Mouse (Mus musculus) midbrain, postnatal 0 days (tissue): ENCODE data around the gene Clec16a. TPM values are rescaled to one million over a fixed set of nuclear protein-coding genes. Genes with fewer than 3 reads are reported as not detected.

Source experiments
- ATAC-seq: fragments of 200-750 bp; cut with Nextera tagmentation; 2 replicates; pipeline ENCODE4 v1.8.0; 2017; ENCODE audit warnings: moderate number of reproducible peaks, mild to moderate bottlenecking, moderate TSS enrichment, moderate library complexity; ENCODE audit not compliant: low FRiP score
- DNase-seq: peaks from one replicate; pipeline ENCODE4 v3.0.0-alpha.2; 2015; ENCODE audit warnings: low spot score
- H3K27ac ChIP-seq: fragments of 300-500 bp; sonication (generic); 2 replicates; pipeline ENCODE4 v1.5.1; 2014; ENCODE audit warnings: low read depth, mild to moderate bottlenecking, low read length, mixed read lengths
- H3K27me3 ChIP-seq: fragments of 300-500 bp; sonication (generic); 2 replicates; pipeline ENCODE4 v1.6.1; 2014; ENCODE audit warnings: low read length, control low read depth, mixed read lengths; ENCODE audit not compliant: insufficient read depth
- H3K36me3 ChIP-seq: fragments of 300-500 bp; sonication (generic); 2 replicates; pipeline ENCODE4 v1.6.1; 2014; ENCODE audit warnings: low read length, control low read depth, mixed read lengths; ENCODE audit not compliant: insufficient read depth
- H3K4me1 ChIP-seq: fragments of 300-500 bp; sonication (generic); 2 replicates; pipeline ENCODE4 v1.6.1; 2014; ENCODE audit warnings: mild to moderate bottlenecking, control low read depth, antibody characterized with exemption, low read length, mixed read lengths; ENCODE audit not compliant: insufficient read depth
- H3K4me2 ChIP-seq: fragments of 300-500 bp; sonication (generic); 2 replicates; pipeline ENCODE4 v1.6.1; 2014; ENCODE audit warnings: low read depth, mild to moderate bottlenecking, low read length, mixed read lengths; ENCODE audit not compliant: poor library complexity, severe bottlenecking
- H3K4me3 ChIP-seq: fragments of 300-500 bp; sonication (generic); 2 replicates; pipeline ENCODE4 v1.5.1; 2014; ENCODE audit warnings: low read depth, mild to moderate bottlenecking, low read length, moderate library complexity
- H3K9ac ChIP-seq: fragments of 300-500 bp; sonication (generic); replicated peaks from 2 replicates; pipeline ENCODE4 v1.6.1; 2014; ENCODE audit warnings: mild to moderate bottlenecking, low read length, moderate library complexity, mixed read lengths; ENCODE audit not compliant: poor library complexity, severe bottlenecking
- H3K9me3 ChIP-seq: fragments of 300-500 bp; sonication (generic); 2 replicates; pipeline ENCODE4 v1.6.1; 2016; ENCODE audit warnings: low read length, control low read depth
- CTCF ChIP-seq: IDR thresholded peaks from 2 replicates; pipeline ENCODE4 v1.5.1; 2016; ENCODE audit warnings: antibody characterized with exemption, mild to moderate bottlenecking
- WGBS: fragments of 180-500 bp; shearing (Covaris S2); extraction: QIAGEN DNeasy Blood & Tissue Kit; methylation state at CpG from one replicate; pipeline ENCODE4 v1.1.7; 2014; 5-methylcytosine and 5-hydroxymethylcytosine counted together
- polyA plus RNA-seq: library from polyadenylated mRNA; unstranded; fragments of >200 nt; fragmentation: Nextera tagmentation; extraction: Ambion mirVana; gene quantifications from 2 replicates; pipeline ENCODE4 v1.2.1, GENCODE M21; 2015
- total RNA-seq: library from RNA; depleted of rRNA; stranded (reverse); fragments of >200 nt; gene quantifications from 2 replicates; pipeline ENCODE4 v1.2.3, GENCODE M21; 2014

The Clec16a gene
- total and polyA plus RNA-seq, 2 experiments from 2014 or later, result 63.8 to 69.5 TPM

DNA sequence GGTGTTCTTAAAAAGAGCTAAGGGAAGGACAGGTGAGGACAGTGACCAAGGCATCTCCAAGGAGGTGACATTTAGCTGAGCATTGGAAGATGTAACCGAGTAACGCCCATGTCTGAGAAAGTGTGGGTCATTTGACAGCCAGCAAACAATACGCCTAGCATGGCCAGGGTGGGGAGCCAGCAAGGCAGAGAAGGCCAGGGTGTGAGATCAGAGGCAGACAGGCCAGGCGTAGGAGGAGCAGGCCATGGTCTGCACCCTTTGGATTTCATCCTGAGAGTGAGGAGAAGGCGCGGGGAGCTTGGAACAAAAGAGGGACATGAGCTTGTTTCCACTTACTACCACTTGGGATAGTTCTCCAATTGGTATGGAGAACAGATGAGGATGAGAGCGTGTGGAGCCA, 64.8 kb downstream of the Clec16a start:
- Histone ChIP-seq H3K27me3 (no peaks in the 10 kb centered on the region), H3K9me3 (no peaks in the 10 kb centered on the region), H3K4me3 (no peak overlapping the region), H3K4me1 (no peaks in the 10 kb centered on the region), H3K27ac (no peak overlapping the region), H3K9ac (no peak overlapping the region), H3K36me3 (peaks cover 48% of the 10 kb centered on the region), H3K4me2 (no peak overlapping the region)
- WGBS, result 94% methylated on average over 7 of the region's 7 CpGs
- no peak for TF ChIP-seq CTCF
- no peak for DNase-seq
- no peak for ATAC-seq

DNA sequence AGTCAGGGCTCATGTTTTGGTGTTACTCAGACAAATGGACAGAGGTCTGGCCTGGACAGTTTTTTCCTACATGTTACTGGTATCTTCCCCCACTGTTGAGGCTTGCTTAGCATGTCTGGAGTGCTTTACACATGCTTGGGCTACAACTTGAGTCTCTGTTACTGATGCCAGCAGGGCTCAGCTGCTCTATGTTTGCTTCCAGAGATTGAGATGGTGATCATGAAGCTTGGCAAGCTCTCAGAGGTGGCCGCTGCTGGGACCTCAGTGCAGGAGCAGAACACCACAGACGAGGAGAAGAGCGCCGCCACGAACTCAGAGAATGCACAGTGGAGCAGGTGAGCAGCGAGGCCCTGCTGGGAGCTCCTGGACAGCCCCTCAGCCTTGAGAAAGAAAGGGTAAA, 65.7 kb downstream of the Clec16a start:
- WGBS, result 86% methylated on average over 6 of the region's 6 CpGs
- Histone ChIP-seq H3K4me2 (no peak overlapping the region), H3K9ac (no peak overlapping the region), H3K36me3 (peaks cover 57% of the 10 kb centered on the region), H3K9me3 (no peaks in the 10 kb centered on the region), H3K4me1 (no peaks in the 10 kb centered on the region), H3K27ac (no peak overlapping the region), H3K27me3 (no peaks in the 10 kb centered on the region), H3K4me3 (no peak overlapping the region)
- TF ChIP-seq CTCF, result no peak
- DNase-seq (no peak), ATAC-seq (no peak)

DNA sequence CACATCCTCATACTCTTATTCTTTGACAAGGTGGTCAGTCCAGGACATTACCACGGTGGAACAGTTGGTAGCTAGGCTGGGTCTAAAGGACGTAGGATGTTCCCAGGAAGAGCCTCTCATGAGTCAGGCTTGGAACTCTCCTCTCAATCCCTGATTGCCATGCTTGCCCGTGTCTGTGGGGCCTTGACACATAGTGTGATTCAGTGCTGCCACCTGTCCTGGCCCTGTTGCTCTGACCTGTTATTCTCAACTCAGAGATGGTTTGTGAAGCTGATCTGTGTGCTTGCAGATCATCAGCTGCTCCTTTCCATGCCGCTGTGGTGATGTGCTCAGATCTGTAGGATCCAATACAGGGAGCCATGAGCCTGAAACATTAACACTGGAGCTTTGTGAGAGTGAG, 66.2 kb downstream of the Clec16a start:
- no peak for DNase-seq

DNA sequence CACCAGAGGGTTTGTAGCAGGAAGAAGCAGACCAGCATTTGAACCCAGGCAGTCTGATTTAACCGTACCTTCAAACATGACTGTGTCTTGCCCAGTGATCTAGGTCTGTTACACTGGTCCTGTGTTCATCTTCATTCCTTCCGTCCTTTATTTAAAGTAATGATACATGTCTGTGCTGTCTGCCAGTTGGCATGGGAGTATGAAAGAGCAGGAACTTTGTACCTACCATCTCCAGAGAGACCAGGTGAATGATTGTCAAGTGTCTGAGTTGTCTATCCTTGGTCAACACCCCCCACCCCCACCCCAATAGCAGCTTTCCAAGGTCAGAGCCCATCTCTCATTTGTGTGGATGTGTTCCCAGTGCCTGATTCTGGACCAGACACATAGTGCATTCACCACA, 68.9 kb downstream of the Clec16a start:
- H3K27me3 ChIP-seq, result no peaks in the 10 kb centered on the region
- H3K4me1 ChIP-seq, result no peaks in the 10 kb centered on the region
- 100% methylated on average over 2 of the region's 2 CpGs for WGBS
- no peak for TF ChIP-seq CTCF
- ATAC-seq (no peak), DNase-seq (no peak)
- no peak overlapping the region for H3K9ac ChIP-seq
- no peaks in the 10 kb centered on the region for H3K9me3 ChIP-seq
- peaks cover 51% of the 10 kb centered on the region for H3K36me3 ChIP-seq
- H3K4me2 ChIP-seq, result no peak overlapping the region
- no peak overlapping the region for H3K4me3 ChIP-seq
- no peak overlapping the region for H3K27ac ChIP-seq

More for the DNA sequence above, 66.2 kb downstream of the Clec16a start:
- H3K27ac ChIP-seq, result no peak overlapping the region
- no peak for ATAC-seq
- no peak overlapping the region for H3K4me3 ChIP-seq
- peaks cover 62% of the 10 kb centered on the region for H3K36me3 ChIP-seq
- no peak for TF ChIP-seq CTCF
- no peak overlapping the region for H3K9ac ChIP-seq
- no peaks in the 10 kb centered on the region for H3K27me3 ChIP-seq
- 94% methylated on average over 4 of the region's 4 CpGs for WGBS
- no peaks in the 10 kb centered on the region for H3K9me3 ChIP-seq
- H3K4me2 ChIP-seq, result no peak overlapping the region
- H3K4me1 ChIP-seq, result no peaks in the 10 kb centered on the region

DNA sequence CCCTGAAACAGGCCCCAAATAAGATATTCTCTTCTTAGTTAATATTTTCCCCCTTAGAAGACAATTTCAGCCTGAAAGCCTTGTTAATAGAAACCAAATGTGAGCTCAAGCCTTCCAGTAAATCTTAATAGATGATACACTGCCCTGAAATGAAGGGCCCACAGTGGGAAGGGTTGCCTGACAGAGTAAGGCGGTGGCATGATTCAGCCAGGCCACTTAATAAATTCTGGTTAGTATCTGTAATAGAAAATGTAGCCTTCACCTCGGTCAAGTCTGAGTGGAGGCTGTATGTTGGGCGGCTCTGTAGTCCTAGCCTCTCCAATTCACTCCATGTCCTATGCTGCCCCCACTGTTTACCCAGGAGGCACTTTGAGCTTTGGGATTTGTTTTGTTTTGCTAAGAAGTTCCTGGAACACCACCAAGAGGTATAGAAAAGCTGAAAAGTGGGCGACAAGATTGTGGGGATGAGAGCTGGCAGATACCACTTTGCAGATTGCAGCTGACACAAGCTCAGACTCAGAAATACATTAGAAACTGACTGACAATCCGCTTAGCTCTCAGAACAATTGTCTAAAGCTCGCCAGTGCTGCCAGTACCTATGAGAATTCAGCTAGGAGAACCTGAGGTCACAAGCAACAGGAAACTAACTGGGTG, 75.9 kb downstream of the Clec16a start:
- DNase-seq, result no peak
- Histone ChIP-seq H3K4me1 (no peaks in the 10 kb centered on the region), H3K36me3 (peaks cover 10% of the 10 kb centered on the region), H3K9ac (no peak overlapping the region), H3K4me3 (no peak overlapping the region), H3K4me2 (no peak overlapping the region), H3K27me3 (no peaks in the 10 kb centered on the region), H3K9me3 (no peaks in the 10 kb centered on the region), H3K27ac (no peak overlapping the region)
- no peak for ATAC-seq
- WGBS, result 53% methylated on average over 6 of the region's 6 CpGs
- TF ChIP-seq CTCF, result no peak

DNA sequence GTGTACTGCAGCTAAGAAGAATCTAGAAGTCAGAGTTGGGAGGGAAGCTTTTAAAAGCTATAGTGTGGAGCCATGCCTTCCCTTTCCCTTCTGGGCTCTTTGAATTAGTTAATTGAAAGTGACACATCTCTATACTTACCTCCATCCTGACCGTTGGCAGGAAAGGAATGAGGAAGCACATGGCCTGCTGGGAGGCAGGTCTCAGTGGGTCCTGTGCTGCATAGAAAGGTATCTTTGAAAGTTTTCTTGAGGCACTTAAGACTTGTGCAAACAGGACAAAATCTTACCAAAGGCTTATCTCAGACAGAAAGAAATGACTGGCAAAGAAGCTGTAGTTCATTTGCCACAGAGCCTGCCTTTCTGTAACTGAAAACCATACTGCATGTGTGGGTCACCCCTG, 76.6 kb downstream of the Clec16a start:
- DNase-seq, result no peak
- Histone ChIP-seq H3K4me3 (no peak overlapping the region), H3K4me2 (no peak overlapping the region), H3K9ac (no peak overlapping the region), H3K4me1 (no peaks in the 10 kb centered on the region), H3K9me3 (no peaks in the 10 kb centered on the region), H3K36me3 (peaks cover 6% of the 10 kb centered on the region), H3K27me3 (no peaks in the 10 kb centered on the region), H3K27ac (no peak overlapping the region)
- no peak for TF ChIP-seq CTCF
- 37% methylated on average over 1 of the region's 1 CpGs for WGBS
- ATAC-seq, result no peak
